Mouse (Mus musculus) heart, adult 9 months (tissue): ENCODE measurements at regions not wholly inside any gene's neighbourhood (a gene's known extent, or its start where the extent isn't known, plus 50 kb on each side); places are given as distances from the start of the nearest gene placed in this dataset.

ENCODE experiments used
- DNase-seq, 2 experiments: peaks; one replicate each; pipeline ENCODE4 v3.0.0; 2022; ENCODE audit warnings: low spot score in 2 of 2

DNA sequence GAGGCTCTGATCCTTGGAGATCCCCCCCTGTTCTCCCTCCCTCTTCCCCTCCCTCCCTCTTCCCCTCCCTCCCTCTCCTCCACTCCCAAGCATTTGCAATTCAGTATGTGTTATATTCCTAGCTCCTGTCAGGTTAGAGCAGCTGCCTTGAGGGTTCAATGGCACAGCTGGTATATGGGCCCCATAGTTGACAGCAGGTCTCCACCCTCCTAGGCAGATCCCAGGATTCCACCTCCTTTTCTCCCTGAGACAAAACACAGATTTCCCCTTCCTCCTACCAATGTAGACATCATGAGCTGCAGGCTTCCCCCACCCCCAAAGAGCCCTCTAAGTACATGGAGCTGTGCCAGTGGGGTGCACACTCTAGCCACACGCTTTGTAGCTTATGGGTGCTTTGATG, 137.8 kb downstream of the Unc5cl start:
- no peak for DNase-seq

DNA sequence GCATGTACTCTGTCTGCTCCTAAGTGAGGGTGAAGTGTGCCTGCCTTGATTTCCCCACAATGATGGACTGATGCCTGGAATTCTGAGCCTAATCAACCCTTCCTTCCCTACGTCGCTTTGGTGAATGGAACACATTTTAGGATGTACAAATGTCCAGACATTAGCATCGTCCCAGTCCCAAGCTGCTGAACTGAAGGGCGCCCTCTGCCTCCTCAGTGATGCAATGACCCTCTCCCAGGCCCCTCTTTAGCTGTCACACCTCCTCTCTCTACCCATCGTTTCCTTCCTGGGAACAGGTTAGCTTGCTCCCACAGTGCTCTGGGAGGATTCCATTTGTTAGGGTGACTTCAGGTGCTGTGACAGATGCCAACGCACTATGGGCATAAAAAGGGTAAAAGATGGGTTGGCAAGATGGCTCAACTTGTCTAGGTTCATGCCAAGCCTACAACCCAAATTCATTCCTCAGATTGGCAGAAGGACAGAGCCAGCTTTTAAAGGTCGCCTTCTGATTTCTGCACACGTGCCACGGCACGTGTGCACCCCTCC, 140.8 kb downstream of the Unc5cl start:
- DNase-seq = no peak

DNA sequence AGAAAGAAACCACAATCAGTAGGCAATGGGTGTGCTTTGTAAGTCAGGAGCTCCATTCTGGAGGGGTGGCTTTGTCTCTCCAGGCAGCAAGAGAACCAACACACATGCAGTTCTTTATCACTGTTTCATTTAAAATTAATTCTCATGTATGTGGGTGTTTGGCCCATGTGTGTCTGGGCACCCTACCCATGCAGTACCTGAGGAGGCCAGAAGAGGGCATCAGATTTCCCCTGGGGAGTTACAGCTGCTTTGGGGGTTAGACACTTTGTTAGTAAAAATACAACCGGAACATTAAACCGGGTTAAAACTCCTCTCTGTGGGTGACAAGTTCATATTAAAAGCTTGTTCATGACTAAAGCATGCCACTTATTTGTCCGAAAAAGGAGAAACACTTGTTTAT, 141.7 kb downstream of the Unc5cl start:
- DNase-seq = no peak

DNA sequence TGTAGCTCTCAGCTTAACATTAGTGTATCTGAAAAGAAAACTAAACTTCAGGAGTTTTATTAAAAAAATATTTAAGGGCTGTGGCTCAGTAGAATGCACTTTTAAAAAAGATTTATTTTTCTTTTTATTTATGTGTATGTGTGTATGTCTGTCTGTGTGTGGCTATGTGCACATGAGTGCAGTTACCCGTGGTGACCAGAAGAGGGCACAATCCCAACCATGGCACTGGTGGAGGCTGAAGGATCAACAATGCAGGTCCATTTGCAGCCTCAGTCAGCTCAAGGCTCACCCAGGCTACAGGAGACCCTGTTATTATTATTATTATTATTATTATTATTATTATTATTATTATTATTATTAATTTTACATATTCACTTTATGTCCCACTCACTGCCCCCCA, 142.6 kb downstream of the Unc5cl start:
- no peak for DNase-seq

DNA sequence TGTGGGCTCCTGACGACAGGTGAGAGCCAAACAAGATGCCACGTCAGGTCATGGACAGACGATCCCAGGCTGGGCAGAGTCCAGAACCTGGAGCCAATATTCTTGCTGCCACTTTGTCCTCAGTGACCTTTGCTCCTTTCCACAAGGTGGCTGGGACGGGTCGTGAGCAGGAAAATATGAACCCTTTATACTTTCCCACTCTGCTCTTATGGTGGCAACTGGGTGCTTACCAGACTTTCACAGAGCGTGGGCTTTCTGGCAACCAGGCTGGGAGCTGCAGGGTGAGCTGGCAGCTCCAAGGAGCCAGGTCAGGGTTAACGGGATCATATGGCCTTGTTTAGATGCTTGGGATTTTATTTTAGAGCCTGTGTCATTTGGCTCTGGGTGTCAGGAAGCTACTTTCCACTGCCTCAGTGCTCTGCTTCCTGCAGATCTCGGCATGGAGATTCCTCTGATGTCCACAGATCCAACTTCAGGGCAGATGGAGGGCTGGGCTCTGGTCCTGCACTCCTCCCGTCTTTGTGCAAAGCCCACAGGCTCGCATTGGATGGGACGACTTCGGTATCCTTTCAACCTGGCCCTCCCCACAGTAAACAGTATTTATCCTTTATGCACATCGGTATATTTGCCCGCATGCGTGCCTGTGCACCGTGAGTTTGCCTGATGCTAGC, 143.9 kb downstream of the Unc5cl start:
- peak in 1 of 2 experiments; percentile 5 for DNase-seq

DNA sequence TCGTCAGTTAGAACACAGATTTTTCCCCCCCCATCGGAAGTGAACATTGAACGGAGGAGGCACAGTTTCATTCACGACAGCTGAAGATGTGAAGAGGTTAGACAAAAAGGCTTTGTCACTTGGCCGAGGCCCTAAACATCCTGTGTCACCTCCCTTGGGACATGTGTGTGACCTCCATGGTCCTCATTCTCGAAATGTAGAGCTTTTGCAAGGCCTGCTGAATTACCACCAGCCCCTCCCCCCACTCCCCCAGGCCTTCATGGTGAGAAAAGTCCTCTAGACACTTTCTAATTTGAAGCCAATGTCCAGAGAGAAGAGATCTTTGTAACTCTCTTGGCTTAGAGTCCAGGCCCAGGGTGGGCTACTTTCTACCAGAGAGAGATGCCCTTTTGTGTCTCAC, 145.5 kb downstream of the Unc5cl start:
- no peak for DNase-seq

DNA sequence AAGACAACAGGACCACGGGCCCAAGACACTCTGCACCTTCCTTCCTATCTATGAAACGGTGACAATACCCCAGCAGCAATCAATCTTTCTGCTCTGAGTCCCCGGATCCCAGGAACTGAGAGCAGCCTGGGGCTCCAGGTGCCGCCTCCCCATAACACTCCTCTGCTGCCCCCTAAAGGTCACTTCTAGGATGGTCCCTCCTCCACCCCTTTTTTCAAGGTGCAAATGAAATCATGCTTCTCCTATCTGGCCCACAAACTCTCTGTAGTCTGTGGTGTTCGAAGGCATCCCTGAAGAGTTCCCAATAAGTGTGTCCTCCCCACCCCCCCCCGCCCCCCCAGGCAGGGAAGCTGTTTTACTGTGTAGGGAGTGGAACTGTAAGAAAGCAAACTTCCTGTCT, 147.9 kb downstream of the Unc5cl start:
- peak in 1 of 2 experiments; percentile 16 for DNase-seq

DNA sequence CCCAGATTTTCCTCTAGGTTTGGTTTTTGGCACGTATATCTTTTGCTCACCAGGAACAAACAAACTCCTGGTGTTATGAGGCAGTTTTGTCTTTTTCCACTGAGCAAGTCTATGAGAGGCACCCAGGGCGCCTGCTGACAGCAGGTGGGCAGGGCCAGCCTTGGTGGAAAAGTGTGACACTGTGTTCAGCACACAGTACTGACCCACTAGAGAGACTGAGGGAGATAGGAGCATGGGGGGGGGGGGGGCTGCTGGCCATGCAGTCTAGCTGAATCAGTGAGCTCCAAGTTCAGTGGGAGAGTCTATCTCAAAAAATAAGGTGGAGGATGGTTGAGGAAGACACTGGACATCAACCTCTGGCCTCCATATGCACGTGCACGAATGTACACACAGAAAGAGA, 152.1 kb downstream of the Unc5cl start:
- DNase-seq = no peak

DNA sequence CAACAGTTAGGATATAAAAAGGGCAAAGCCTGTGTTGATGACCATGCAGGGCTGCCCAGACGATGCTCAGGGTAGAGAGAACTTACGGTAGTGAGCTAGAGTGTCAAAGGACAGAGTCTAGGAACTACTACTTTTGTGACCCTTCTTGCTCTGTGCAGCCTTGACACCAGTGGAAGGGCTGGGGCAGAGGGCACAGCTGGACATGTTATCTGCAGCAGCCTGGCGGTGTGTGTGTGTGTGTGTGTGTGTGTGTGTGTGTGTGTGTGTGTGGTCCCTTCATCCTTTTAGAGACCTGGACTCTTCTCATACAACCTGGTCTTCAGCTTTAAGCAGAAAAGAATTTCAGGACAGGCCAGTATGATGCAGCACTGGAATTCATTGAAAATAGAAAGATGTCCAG, 153.6 kb downstream of the Unc5cl start:
- no peak for DNase-seq

DNA sequence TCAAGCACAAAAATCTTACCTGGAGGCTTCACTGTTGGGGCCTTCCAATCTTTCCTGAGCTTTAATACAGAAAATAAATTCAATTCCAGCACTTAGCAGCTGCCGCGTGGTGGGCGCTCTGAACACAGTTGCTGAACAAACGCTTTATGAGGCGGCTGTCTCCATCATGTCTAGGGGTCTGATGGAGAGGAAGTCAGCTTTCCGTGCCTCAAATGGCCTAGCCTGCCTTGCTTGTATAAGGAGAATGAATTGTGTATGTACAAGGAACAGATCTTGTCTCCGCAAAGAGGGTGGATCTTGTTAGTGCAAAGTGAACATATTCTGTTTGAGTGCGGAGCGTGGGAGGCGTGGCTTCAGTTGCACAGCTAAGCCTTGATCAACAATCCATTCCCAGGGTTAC, 155.4 kb downstream of the Unc5cl start:
- DNase-seq = no peak

DNA sequence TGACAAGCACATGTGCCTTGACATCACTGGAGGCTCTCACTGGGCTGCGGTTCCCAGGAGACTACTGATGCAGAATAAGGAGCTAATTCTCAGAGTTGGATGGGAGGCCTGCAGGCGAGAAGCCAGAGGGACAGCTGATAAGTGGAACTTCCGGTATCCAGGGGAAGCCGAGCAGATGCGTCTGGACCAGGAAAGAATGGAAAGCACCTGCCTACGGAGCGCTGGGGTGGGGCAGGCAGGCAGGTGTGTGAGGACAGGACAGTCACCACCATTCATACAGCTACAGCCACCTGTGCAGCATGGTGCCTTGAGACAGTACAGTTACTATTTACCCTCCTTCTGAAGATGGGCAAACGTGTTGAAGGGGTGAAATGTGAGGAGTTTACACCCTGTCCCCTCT, 156.1 kb downstream of the Unc5cl start:
- DNase-seq = no peak

DNA sequence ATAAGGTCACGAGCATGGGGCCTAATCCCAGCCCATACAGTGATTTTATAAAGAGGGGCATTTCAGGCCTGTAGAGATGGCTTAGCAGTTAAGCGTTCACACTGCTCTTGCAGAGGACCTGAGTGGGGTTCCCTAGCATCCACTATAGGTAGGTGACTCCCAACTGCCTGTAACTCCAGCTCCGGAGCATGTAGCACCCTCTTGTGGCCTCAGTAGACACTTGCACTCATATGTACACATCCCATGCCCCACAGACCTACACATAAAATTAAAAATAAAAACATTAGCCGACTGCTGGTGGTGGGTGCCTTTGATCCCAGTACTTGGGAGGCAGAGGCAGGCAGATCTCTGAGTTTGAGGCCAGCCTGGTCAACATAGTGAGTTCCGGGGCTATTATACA, 158.8 kb downstream of the Unc5cl start:
- DNase-seq = no peak

DNA sequence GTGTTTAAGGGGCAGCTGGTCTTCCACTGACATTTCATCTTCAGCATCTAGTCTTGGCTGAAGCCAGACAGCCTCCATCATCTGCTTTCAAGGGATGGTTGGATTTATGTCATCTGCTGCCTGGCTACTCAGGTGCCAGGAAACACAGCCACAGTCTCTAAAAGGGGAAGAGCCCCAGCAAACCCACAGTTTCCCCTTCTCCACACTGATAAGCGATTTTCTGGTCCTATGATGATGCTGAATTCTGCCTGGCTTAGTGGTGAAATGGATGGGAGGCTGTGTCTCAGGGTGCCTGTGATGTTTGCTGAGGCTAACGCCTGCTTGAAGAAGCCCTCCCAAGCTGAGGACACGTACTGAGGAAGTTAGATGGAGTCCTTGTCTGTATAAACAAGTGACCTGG, 160.5 kb downstream of the Unc5cl start:
- no peak for DNase-seq

DNA sequence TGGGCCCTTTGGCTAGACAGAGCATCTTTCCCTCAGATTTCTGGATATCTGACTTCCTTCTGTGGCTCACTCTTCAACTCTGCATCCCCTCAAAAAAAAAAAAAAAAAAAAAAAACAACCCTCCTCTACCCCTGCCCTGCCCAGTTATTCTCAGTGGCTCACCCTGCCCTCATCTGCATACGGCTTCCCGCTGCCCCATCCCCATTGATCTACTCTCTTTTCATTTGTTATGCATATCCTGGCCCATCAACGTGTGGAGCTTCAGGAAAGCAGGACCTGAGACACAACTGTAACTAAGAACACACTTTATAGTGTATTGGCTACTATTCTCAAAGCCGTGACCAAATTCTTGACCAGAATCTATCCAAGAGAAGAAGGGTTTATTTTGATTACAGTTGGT, 161.5 kb downstream of the Unc5cl start:
- no peak for DNase-seq

DNA sequence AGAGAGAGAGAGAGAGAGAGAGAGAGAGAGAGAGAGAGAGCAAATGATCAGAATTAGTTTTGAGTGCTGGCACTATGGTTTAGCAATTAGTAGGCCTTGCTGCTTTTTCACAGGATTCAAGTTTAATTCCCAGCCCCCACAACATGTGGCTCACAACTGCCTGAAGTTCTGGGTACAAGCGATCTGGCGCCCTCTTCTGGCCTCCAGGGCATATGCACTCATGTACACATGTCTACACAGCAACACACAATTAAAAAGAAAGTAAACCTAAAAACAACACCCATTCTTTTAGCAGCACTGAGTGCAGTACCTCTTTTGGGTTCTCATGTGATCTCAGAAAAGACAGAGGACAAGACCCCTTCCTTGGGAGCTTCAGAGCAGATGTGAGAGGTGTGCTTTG, 166.2 kb downstream of the Unc5cl start:
- no peak for DNase-seq

DNA sequence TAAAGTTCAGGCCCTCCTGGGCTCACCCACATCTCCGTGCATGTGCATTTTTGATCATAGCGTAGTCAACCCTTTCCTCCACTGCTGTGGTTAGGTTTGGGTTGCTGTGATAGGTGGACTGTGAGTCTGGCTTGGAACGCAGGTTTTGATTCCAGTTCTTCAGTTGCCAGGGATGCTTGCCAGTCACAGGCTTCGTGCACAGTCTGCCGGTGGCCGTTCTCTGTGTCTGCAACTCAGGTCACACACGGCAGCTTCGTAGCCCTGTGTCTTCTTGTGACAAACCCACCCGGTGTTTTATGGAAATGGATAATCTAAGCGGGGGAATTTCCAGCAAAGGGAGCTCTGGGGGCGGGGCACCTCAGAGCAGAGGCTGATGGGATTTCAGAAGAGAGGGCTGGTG, 167.0 kb downstream of the Unc5cl start:
- no peak for DNase-seq

DNA sequence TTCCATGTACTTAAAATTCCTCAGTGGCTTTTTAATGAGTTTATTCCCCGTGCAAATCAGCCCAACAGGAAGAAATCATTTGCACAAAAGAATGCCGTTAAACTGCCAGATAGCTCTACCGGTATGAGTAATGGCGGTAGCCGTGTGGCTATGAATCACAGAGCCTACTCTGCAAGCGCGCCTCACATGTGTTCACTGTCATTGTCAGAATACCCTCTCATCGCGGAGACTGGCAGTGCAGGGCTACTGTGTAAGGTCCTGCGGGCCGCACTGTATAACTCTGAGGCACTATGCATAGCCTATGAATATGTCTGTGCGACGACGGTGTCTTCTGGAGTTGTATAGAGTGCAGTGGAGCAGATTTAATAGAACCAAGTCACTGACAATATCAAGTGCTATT, 170.2 kb downstream of the Unc5cl start:
- DNase-seq = no peak

DNA sequence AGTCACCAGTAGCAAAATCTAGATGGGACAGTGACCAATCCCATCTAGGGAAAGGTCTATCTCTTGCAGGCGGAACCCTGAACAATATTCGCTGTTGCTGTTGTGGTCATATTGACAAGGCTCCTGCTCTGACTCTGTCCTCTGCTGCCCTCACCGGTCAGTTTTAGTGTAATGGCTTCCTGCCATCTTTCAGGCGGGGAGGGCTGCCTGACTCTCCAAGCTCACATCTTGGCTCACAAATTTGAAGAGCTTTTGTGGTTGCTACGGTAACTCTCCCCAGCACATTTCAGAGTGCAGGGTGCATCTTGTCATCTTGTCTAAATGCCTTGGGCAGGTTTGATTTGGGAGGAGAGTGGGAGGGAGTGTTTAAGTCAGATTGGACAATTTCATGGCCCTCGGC, 171.3 kb downstream of the Unc5cl start:
- no peak for DNase-seq

DNA sequence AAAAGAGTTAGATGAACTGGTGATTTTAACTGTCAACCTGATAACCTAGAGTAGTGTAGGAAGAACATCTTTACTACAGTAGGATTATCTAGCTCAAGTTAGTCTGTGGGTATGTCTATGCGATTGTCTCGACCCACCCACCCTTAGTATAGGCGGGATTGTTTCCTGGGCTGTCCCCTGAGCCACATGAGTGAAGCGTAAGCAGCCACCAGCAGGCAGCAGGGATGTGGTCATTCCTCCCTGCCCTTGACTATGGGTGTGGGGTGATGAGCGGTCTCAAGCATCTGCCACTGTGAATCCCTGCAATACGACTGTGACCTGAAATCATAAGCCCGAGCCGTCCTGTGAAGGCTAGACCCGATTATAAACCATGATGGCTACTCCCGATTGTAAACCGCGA, 184.9 kb downstream of the Unc5cl start:
- DNase-seq = no peak

DNA sequence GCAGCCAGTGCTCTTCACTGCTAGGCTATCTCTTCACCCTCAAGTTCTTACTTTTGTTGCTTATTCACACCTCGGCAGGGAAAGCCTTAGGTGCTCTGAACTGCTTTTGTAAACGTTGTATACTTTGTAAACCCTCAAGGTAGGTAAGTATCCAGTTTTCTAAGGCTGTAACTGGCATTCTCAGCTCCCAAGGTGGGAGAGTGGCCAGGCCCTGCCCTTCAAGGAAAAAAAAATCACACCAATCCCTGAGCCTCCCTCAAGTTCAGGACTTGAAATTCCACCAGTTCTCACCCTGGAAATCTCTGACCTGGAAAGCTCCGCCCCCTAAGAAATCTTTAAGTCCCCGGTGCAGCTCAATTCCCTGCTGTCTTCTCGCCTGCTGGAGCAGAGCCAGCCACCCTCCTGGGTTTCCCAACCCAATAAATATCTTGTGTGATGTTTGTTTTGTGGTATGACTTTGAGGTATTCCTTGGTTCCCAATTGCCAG, 188.9 kb downstream of the Unc5cl start:
- no peak for DNase-seq

DNA sequence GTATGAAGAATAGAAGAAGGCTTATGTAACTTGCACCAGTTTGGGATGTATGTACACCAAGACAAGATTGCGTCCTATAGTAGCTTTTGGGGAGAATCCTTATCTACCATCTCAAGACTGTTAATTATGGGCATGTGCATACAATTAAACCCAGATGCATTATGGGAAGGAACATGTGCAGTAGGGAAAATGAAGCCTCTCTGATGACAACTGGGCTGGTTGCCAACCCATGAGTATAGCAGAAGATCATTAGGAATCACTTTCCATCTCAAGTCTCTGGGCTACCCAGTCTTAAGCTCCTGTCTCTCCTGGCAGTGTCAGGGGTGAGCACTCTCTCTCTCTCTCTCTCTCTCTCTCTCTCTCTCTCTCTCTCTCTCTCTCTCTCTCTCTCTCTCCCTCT, 190.4 kb downstream of the Unc5cl start:
- DNase-seq = no peak

DNA sequence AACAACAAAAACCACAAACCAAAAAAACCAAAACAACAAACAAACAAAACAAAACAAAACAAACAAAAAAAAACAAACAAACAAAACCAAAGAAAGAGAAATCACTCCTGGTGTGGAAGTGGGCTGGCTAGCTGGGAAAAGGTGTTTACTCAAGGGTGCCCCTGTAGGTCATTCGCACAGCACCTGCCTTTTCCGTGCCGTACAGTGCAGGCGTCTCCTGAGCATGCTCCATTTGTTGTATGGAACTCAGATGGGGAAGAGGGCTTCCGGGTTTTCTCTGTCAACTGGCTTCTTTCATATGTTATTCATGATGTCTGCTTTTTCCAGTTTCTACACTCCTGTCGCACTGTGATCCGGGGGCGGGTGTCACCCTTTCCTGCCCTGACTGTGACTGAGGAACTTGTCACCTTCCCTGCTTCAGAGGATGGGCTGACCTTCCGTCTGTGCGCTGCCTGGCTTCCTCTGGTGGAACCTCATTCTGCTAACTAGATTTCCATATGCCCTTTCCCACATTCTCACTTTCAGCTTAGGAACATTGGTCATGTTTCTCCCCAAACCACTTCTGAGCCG, 192.0 kb downstream of the Unc5cl start:
- DNase-seq = no peak

DNA sequence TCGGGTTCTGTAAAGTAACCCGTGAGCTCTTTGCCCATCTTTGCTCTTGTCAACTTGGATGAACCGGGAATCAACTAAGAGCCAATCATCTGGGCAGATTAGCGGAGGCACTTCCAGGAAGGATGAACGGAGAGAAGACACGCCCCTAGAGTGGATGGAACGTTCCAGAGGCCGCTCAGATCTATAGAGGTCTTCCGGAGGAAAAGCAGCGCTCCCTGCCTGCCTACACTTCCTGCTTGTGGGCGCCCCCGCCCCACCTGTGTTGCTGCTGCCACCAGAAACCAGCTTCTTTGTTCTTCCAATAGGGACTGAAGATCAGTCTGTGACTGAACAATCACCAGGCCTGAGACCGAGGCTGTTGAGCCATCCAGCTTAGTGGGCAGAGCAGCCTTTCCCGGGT, 192.7 kb downstream of the Unc5cl start:
- no peak for DNase-seq

DNA sequence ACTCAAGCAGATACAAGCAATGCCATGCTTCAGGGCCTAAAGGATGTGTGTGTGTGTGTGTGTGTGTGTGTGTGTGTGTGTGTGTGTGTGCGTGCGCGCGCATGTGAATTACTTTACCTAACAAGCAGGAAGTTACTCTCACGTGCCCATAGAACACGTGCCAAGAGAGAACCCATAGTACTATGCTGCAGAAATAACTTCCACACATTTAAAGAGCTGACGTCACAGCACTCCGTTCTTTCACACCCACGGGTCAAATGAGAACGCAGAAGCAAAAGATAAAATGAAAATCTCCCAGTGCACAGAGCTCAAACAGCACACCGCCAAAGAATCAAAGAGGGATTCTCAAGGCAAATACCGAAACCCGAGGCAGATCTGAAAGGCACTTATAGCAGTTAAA, 195.9 kb downstream of the Unc5cl start:
- DNase-seq = no peak
